Mouse (Mus musculus): ENCODE measurements at regions not wholly inside any gene's neighbourhood (a gene's known extent, or its start where the extent isn't known, plus 50 kb on each side); places are given as distances from the start of the nearest gene placed in this dataset.

DNA sequence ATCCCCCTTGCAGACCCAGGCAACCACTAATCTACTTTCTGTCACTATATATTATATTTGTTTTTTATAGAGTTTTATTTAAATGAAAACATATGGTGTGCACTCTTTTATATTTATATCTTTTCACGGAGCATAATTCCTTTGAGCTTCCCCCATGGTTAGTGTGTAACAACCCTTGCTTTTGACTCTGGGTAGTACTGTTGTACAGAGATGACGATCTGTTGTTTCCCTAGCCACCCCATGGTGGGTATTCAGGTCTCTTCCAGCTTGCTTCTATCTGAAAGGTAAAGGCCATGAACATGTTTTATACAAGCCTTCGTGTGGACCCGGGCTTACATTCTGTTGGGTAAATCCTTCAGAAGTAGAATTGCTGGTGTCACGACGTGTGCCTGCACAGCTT is 221.2 kb upstream of the Rnaseh2b start:
- DNase-seq (ENCODE audit: inconsistent ontology term): no peak

DNA sequence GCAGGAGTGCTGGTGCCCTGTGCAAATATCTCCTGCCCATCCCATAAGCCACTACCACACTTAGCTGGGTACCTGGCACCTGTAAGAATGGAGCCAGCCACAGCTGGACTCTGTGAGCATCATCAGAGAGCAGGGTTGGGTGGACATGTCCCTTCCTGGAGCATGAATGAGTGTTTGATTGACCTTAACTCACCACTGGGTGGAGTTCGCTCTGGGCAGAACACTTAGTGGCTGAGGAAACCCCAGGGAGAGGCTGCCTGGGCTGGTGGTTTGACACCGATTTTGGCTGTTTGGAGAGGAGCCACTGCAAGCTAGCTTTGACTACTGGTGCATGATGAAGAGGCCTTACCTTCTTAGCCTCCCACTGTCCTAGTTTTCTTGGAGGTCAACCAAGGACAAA is 208.3 kb upstream of the Rnaseh2b start:
- no peak for DNase-seq (ENCODE audit: inconsistent ontology term)

DNA sequence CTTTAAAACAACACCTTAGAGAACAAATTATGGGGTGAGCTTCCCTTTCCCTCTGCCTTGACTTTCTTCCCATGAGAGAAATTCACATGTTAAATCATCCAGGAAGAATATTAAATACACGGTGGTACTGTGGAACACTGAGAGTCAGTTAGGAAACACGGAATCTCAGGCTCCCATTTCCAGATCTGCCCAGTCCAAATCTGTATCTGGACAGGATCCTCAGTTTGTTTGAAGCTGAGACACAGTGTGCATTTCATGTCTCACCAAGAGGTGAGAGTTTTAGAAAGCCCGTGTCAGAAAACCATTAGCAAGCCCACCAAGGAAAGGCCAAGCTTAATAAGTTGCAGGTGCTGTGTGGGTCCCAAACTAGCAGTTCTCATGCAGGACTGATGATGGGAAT is 204.2 kb upstream of the Rnaseh2b start:
- DNase-seq (ENCODE audit: inconsistent ontology term): no peak

DNA sequence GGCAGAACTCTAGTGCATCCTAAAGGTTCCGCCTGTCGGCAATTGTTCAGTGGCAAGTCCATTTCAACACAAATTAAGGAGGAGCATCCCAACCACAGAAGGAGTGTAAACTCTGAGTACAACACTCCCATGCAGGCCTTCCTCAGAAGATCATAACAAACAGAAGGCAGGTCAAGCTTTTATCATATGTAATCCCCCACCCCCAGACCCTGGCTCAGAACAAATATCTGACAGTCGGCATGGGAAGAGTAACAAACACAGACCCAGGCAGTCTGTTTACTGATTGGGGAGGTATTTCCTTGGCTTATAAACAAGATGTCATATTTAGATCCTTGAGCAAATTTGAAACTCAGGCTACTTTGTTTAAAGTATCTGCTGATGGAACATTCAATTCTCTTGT is 174.9 kb upstream of the Rnaseh2b start:
- no peak for DNase-seq (ENCODE audit: inconsistent ontology term)

DNA sequence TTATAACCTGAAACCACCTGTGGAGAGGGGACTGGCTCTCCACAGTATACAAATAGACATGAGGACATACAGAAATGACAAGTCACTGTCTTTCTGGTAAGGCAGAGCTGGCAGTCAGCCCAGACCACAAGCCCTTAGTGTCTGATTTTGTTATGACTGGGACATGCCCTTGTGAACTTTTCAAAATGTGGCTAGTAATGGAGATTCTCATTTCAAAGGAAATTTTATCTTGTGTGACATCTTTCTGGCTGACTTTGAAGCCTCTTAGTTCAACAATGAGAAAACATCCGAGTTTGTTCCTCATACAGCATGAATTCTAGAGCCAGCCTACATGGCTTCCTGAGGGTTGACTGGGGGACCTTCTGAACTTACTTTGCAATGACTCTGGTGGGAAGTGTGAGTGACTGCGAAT is 173.8 kb upstream of the Rnaseh2b start:
- DNase-seq (ENCODE audit: inconsistent ontology term): peak; percentile 58

DNA sequence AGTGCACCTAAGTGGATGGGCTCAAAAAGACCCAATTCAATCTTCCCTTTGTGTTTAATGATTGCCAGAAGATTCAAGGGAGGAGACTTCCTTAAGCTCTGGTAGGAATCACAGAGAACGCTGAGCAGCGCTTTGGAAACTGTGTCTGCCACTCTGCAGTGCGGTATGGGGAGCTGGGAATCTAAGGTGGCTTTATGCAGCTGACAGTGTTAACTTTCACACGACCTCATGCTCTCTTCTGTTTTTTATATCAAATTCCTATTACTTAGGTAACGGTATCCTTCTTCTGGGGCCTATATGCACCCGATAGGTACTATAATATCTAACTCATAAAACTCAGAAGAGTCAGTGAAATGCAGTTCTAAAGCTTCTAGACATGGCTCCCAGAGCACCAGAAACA is 163.5 kb upstream of the Rnaseh2b start:
- no peak for DNase-seq (ENCODE audit: inconsistent ontology term)

DNA sequence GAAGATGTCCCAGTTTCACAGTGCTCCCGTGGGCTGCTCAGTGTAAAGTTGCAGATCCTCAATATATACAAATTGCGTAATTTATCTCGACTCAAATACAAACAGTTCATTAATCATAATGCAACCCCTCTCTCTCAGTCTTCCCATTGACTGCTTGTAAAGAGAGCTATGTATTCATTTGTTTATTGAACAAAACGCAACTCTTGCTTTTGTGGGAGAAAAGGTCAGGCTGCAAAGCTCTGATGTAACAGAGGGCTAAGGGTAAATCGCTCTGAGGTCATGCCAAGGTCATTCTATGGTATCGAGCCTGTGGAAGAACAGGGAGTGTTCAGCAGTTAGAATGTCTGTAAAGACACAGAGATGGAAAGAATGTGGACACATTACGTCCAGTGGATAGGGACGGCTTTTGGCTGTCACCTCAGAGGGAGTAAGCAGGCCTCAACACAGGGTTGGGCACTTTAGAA is 160.0 kb upstream of the Rnaseh2b start:
- no peak for DNase-seq (ENCODE audit: inconsistent ontology term)

DNA sequence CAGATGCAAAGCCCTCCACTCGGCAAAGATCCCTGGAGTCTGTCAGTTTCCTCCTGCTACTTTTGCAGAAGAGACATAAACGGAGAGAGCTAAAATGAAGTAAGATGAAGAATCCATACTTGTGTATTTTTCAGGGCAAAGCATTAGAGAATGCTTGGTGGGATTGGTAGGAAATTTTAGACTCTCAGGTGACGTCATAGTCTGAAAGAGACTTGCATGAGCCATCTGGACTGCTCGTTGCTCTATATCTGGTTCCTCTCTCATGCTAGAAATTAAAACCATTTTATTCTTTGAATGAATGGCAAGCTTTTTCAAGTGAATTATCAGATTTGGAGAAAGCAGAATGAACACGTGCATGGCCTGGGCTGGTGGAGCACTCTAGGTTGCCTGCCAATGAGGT is 154.4 kb upstream of the Rnaseh2b start:
- DNase-seq (ENCODE audit: inconsistent ontology term): no peak

DNA sequence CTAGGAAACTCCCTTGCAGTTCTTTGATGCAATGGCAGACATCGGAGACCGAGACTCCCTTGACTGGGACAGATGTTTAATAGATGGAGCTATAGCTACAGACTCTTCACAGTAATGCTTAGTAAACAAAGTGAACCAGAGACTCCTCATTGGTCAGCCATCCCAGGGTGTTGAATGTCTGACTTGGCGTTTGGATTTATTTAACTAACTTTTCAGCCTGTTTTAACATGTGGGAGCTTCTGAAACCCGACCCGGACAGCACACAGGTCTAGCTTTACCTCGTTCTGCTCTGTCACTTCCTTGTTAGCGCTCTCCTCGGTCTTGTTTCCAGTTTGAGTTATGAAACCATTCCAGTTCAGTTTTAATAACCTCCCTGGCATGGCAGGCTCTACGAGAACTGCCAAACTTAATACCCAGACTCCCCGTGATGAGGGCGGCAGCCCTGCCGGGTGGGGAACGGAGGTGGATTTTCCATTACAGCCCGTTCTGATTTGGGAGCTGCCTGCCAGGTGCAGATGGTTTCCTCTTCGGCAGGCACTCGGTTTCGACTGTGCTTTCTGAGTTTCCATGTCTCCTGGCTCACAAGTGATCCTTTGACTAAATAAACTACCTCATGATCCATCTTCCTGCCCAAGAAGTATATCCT is 147.9 kb upstream of the Rnaseh2b start:
- no peak for DNase-seq (ENCODE audit: inconsistent ontology term)

DNA sequence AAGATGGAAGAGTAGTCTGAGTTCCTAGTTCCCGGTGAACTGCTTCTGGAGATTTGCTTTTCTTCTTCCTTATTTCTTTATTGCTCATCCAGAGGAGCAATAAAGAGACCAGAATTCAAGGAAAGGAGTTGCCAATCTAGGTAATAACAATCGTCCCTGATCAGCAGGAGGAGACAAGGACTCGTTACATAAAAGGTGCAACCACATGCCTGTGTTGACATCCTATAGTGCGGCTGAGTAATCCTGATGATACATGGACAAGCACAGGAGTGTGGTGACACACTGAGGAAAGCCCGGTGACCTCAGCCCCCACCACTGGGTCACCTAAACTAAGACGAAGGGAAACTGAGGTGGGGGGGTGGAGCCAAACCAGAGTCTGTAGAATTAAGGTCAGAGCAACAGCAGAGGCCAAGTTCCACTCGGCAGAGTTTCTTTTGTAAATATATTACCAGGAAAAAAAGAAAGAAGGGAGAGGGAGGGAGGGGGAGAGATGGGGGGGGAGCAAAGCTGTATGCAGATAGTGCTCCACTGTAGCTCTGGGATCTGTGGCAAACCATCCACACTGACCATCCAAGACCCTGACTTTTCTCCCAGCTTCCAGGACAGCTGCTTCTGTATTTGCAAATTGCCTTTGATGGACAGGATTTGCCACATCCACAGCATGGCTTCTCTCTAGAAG is 135.2 kb upstream of the Rnaseh2b start:
- DNase-seq (ENCODE audit: inconsistent ontology term): no peak

DNA sequence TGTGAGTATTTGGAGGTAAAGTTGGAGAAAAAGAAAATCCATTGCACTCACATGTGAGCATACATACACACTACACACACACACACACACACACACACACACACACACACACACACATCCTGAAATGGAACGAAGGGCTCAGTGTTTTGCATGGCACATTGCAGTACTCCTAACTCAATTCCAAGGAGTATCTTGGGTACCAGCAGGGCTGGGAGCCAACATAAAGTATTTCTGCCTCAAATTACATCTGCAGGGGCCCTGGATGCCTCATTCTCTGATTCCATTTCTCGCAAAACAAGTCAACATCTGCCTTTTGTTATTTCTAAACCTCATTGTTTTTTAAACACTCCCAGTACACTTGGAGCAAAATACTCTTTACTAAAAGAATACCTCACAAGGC is 132.7 kb upstream of the Rnaseh2b start:
- no peak for DNase-seq (ENCODE audit: inconsistent ontology term)

DNA sequence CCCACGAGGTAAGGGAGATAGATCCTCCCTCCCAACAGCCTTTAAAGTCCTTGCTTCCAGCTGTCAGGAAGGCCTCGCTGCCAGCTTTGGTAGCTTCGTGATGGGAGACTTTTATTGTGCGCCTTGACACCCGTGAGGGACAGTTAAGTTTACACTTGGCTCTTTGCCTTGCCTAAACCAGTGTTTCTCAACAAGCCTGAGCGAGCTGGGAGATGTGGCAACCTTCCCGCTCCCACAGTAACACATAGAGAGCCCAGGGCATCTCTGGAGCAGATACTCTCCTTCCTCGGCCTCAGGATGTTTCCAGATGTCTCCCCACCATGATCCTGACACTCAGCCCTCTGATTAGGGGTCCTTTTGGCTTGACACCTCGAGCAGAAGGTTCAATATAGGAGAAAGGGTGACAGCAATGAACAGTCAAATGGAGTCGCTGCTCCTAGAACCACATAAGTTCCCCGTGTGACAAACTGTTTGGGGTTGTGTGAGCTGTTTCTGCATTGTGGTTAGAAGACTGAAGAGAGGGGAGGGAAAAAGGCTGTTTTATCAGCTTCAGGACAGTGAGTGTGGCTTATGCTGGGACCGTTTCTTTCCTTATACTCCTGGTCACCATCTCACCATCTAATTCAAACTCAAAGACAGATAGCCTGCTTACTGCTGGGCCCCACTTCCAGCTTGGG is 129.1 kb upstream of the Rnaseh2b start:
- DNase-seq (ENCODE audit: inconsistent ontology term): no peak

DNA sequence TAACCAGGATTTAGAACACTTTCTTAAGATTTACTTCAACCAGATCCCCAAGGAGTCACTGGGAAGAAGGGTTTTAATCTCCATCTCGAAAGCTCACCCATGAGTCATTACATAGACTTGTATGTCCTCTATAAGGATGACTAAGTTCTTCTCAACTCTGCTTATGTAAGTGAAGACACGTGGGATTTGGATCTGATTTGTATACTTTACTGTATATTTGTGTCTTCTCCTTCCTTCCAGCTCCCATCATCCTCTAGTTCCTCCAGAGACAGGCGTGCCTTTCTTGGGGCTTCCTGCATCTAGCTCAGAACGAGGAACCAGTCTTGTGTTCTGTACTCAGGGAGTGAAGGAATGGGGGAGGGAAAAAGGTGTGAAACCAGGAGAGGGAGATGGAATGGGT is 127.5 kb upstream of the Rnaseh2b start:
- DNase-seq (ENCODE audit: inconsistent ontology term): no peak

DNA sequence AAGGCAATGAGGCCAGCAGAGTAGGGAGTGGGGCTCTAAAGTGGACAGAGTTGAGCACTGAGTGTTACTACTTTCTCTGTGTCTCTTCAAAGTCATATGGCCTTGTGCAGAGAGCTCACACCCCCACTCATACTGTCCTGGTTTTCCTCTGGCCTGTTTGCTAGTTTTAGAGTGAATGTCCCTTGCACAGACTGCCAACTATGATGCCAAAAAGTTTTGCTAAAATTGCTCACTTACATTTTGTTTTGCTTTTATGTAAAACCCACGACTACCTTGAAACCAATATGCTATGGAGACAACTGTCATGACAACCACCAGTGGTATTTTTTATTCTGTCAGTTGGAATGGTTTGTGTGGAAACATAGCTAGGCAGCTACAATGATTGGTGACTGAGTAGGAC is 126.4 kb upstream of the Rnaseh2b start:
- no peak for DNase-seq (ENCODE audit: inconsistent ontology term)

DNA sequence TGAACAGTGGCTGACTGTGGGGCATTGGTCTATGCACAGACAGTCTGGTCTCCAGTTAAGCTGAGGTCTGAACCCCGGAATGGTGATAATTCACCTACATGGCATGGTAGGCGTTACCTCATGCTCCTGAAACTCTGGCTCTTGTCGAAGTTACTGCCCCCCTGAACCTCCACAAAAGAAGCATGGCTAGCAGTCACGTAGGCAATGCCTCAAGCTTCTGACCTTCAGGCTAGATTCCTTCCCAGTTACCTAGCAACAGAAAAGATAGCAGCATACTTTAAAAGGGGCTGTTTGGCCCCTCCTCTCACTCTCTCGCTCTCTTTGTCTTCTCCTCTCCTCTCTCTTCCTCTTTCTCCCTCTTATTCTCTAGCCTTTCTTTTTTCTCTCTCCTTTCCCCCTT is 125.8 kb upstream of the Rnaseh2b start:
- no peak for DNase-seq (ENCODE audit: inconsistent ontology term)

DNA sequence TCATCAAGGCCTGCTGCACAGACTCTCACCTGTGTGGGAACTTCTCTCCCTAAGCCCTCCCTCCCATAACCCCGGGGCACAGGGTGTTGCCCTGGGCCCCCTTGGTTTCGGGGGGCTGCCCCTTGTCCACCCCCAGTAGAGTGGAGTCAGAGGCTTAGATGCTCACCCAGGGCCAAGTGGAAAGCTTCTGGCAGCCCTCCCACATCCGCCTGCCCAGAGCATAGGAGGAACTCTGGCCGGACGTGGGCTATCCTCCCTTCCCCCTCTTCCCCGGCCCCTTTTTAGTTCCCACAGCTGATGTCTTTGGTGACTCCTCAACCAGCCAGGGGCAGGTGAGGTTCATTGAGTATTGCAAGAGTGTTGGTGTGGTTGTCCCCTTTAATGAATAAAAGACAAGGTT is 125.3 kb upstream of the Rnaseh2b start:
- DNase-seq (ENCODE audit: inconsistent ontology term): no peak

DNA sequence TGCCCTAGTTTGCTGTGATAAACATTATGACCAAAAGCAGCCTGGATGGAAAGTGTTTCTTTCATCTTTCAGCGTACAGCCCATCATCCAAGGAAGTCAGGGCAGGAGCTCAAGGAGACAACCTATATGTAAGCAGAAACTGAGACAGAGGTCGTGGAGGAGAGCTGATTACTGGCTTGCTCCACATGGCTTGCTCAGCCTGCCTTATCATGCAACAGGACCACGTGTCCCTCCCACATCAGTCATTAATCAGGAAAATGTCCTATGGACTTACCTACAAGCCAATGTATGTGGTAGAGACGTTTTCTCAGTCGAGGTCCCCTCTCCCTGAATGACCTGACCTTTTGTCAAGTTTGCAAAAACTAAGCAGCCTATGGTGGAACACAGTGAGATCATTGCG is 123.7 kb upstream of the Rnaseh2b start:
- DNase-seq (ENCODE audit: inconsistent ontology term): no peak

DNA sequence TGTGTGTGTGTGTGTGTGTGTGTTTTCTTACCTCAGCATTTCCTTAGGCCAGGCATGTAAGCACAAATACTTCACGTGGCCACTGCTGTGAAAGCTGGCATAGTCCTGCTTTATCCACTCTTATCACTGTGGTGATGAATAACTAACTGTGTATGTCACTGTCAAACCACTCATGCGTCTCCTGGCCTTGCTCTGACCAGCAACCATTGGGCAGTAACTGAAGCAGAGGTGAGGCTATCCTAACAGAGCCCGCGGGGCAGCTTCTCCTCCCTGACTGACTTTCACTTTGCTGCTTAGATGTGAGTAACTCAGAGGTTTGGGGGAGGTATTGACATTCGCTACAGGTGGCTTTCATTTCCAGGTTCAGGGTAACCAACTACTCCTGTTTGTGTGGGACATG is 122.0 kb upstream of the Rnaseh2b start:
- DNase-seq (ENCODE audit: inconsistent ontology term): peak; percentile 13

DNA sequence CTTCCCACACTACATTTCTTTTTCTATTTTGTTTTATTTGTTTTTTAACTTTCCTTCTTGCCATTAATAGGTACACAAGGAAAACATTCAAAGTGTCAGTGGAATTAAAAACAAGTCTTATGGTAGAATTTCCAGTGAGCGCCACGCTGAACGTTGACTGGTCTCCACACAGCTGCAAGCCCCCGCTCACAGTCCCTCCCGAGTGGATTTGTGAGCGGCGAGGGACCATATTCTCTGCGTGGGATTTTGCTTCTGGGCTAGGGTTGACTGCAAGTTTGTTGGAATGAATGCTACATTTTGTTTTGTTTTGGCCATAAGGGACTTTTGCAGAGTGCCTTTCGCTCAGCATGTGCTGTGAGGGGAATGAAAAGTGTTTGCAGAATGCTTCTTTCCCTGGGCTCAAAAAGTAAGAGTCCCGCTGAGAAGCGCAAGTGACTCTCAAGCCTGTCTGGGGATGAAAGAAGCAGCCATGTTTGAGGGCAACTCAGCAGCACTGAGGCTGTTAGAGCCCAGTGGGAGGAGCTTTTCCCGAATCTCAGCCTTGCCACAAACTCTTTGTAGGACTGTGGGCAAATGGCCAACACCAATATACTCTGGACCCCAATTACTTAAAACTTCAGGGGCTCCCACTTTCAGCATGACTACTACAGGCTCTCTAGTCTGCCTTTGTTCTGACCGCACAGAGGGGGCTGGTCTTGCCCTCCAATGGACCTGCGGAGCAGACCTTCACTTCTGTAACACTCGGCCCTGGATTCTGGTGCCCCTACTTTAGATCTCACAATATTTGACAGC is 120.9 kb upstream of the Rnaseh2b start:
- no peak for DNase-seq (ENCODE audit: inconsistent ontology term)

DNA sequence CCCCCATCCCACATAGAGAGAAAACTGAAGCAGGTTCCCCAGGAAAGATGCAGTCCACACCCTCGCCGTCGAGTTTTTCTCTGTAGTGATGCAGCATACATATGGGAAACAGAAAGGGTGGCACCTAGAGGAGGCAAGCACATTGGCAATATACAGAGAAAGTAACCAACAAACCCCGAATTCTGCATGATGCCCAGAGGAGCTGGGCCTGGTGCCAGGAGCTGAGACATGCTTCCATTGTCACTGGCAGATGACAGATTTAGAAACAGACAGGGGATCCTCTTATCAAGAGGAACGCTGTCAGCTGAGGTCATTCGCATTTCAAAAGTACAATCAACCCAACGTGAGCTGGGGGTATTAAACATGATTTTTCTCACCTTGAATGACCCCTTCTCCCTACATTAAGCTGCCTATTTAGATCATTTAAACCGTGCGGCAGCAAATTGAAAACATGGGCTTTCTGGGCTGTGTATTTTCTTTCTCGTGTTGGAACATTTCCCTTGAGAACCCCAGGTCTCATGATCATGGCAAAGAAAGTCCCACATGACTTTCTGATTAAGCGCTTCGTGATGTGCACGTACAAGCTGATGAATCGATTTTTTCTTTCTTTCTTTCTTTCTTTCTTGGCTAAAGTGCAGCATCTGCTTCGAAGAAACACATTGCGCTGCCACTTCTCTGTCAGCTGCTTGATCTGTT is 118.4 kb upstream of the Rnaseh2b start:
- peak; percentile 63 for DNase-seq (ENCODE audit: inconsistent ontology term)

DNA sequence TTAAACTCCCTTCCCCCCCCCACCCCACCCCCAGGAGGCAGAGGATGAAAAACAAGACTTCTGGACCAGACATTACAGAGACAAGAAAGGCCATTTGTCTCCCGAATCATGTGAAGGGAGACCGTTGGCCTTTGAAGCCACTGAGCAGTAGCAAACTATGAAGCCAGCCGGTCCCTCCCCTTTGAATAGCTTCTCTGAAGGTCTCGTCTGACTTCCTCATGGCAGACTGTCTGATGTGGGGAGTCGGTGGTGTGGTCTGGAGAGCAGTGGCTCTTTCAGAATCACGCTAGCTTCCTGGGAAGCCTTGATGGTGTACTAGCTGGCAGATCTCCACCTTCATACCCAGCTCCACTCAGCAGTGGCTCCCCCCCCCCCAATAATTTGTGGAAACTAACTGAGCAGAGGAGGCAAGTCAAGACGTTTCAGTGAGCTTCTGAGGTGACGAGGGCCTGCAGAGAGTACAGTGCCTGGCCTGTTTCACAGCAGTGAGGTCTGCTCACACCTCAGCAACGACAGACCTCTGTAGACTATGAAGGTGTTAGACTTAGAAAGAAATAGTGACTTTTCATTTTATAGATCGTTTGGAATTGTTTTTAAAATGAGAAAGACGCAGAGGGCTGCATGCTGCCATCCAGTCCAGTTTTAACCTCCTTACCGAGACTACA is 116.9 kb upstream of the Rnaseh2b start:
- DNase-seq (ENCODE audit: inconsistent ontology term): peak; percentile 51

Measured in Muller cell, postnatal 12 days (primary cell).